ENCODE assay signal across 9 mouse cellular contexts in genomic region chr10:121435546-121436257, GRCm38 (mm10). TPM values are rescaled to one million over a fixed set of nuclear protein-coding genes. Genes with fewer than 3 reads are reported as not detected.
DNase-seq lines count a peak whose midpoint lies in the region; ATAC-seq lines count a peak whose summit lies in the region.
"Had no signal": no experiment of that assay in that cellular context is flagged by ENCODE, and none has a peak within 500 bp of the region (broad histone marks: within the 10 kb centered on the region; RNA-seq: fewer than 3 reads in every experiment).

No protein-coding gene starts in this region.

- DNase-seq in hindbrain, embryonic 10.5 days (ENCODE audit: low spot score): no peak
- peak; percentile 70 for DNase-seq in adrenal gland, postnatal 14 days
- DNase-seq in layer of hippocampus, postnatal 25 days (ENCODE audit: extremely low spot score in 1 of 2, low spot score in 1 of 2): no peak
- DNase-seq in thymus, postnatal 0 days (ENCODE audit: low spot score): no peak
- DNase-seq in spleen, postnatal 14 days (ENCODE audit: low spot score in 2 of 2): no peak
- DNase-seq: left cerebral cortex, postnatal 4 days had no signal

- 0 out of 2 replicates have a peak, but pooled peaks cover 4% of the 10 kb centered on the region for H3K27me3 ChIP-seq in hindbrain, embryonic 10.5 days (ENCODE audit: insufficient read depth, poor library complexity, severe bottlenecking)
- no peaks in the 10 kb centered on the region for H3K27me3 ChIP-seq in hindbrain, embryonic 13.5 days
- H3K27me3 ChIP-seq in intestine, embryonic 15.5 days (replicated peaks): no peaks in the 10 kb centered on the region
- H3K27me3 ChIP-seq in liver, embryonic 12.5 days (replicated peaks): no peaks in the 10 kb centered on the region

- no peaks in the 10 kb centered on the region for H3K9me3 ChIP-seq in hindbrain, embryonic 10.5 days
- H3K9me3 ChIP-seq in hindbrain, embryonic 13.5 days: no peaks in the 10 kb centered on the region
- no peaks in the 10 kb centered on the region for H3K9me3 ChIP-seq in intestine, embryonic 15.5 days
- no peaks in the 10 kb centered on the region for H3K9me3 ChIP-seq in liver, embryonic 12.5 days (replicated peaks)

- H3K4me3 ChIP-seq in hindbrain, embryonic 10.5 days: no peak overlapping the region
- no peak overlapping the region for H3K4me3 ChIP-seq in hindbrain, embryonic 13.5 days
- H3K4me3 ChIP-seq in intestine, embryonic 15.5 days (replicated peaks): 0 out of 2 replicates have a peak overlapping the region, but pooled peaks have one; percentile 6
- H3K4me3 ChIP-seq in liver, embryonic 12.5 days: no peak overlapping the region

- peak overlapping the region; percentile 54 for H3K27ac ChIP-seq in hindbrain, embryonic 10.5 days
- H3K27ac ChIP-seq in hindbrain, embryonic 13.5 days: no peak overlapping the region
- H3K27ac ChIP-seq in intestine, embryonic 15.5 days: no peak overlapping the region
- peak overlapping the region; percentile 54 for H3K27ac ChIP-seq in liver, embryonic 12.5 days

- H3K36me3 ChIP-seq in hindbrain, embryonic 10.5 days: no peaks in the 10 kb centered on the region
- H3K36me3 ChIP-seq in hindbrain, embryonic 13.5 days: no peaks in the 10 kb centered on the region
- no peaks in the 10 kb centered on the region for H3K36me3 ChIP-seq in intestine, embryonic 15.5 days
- no peaks in the 10 kb centered on the region for H3K36me3 ChIP-seq in liver, embryonic 12.5 days

- ATAC-seq in hindbrain, embryonic 13.5 days (ENCODE audit: low FRiP score): no peak
- ATAC-seq in intestine, embryonic 15.5 days: no peak
- ATAC-seq in liver, embryonic 12.5 days: no peak

- H3K9ac ChIP-seq in hindbrain, embryonic 13.5 days: no peak overlapping the region
- no peak overlapping the region for H3K9ac ChIP-seq in intestine, embryonic 15.5 days
- H3K9ac ChIP-seq in liver, embryonic 12.5 days: no peak overlapping the region

- no peak overlapping the region for H3K4me2 ChIP-seq in hindbrain, embryonic 13.5 days
- peak overlapping the region; percentile 39 for H3K4me2 ChIP-seq in intestine, embryonic 15.5 days (replicated peaks)
- peak overlapping the region; percentile 4; the same call in 1 of the 2 replicates for H3K4me2 ChIP-seq in liver, embryonic 12.5 days

- WGBS in hindbrain, embryonic 10.5 days: 63% methylated on average over 28 of the region's 28 CpGs
- 72% methylated on average over 28 of the region's 28 CpGs for WGBS in hindbrain, embryonic 13.5 days
- WGBS in intestine, embryonic 15.5 days: 38% methylated on average over 28 of the region's 28 CpGs
- 70% methylated on average over 28 of the region's 28 CpGs for WGBS in liver, embryonic 12.5 days (ENCODE audit: insufficient replicate concordance)

- peaks cover 69% of the 10 kb centered on the region for H3K4me1 ChIP-seq in hindbrain, embryonic 10.5 days (replicated peaks)
- peaks cover 22% of the 10 kb centered on the region for H3K4me1 ChIP-seq in hindbrain, embryonic 13.5 days (replicated peaks)
- peaks cover 74% of the 10 kb centered on the region for H3K4me1 ChIP-seq in intestine, embryonic 15.5 days (replicated peaks)
- H3K4me1 ChIP-seq in liver, embryonic 12.5 days: peaks cover 68% of the 10 kb centered on the region

RNA-seq across cellular contexts. Expression of gene Rassf3, which starts 40.4 kb away (rescaled TPM):
- 8.0 and 11.4 TPM in 2 replicates for polyA plus RNA-seq in hindbrain, embryonic 10.5 days (2016; fragmentation: Nextera tagmentation; extraction: Ambion mirVana)
- polyA plus RNA-seq in hindbrain, embryonic 13.5 days (2015; fragmentation: Nextera tagmentation; extraction: Ambion mirVana): 5.2 and 5.3 TPM in 2 replicates
- total RNA-seq in adrenal gland, postnatal 14 days (2021): 40.1 and 41.1 TPM in 2 replicates
- polyA plus RNA-seq in intestine, embryonic 15.5 days (2015; fragmentation: Nextera tagmentation; extraction: Ambion mirVana): 23.5 and 26.0 TPM in 2 replicates
- polyA plus RNA-seq in liver, embryonic 12.5 days (2016; fragmentation: Nextera tagmentation; extraction: Ambion mirVana): 12.3 and 12.8 TPM in 2 replicates
- 10 to 100 TPM in 1 of 2 experiments, 1 to 10 TPM in 1; 7.6 to 10.4 TPM for total RNA-seq in layer of hippocampus, postnatal 25 days (2021)
- polyA plus RNA-seq in thymus, postnatal 0 days (2015; fragmentation: Nextera tagmentation; extraction: Ambion mirVana): 6.1 and 6.2 TPM in 2 replicates

Comparison
In these comparisons a context has a peak if more than half of its experiments do, and no peak if none do; other contexts are left out.
1. H3K27ac ChIP-seq: peak in hindbrain, embryonic 10.5 days (single experiment) and liver, embryonic 12.5 days (single experiment); none in hindbrain, embryonic 13.5 days (single experiment) and intestine, embryonic 15.5 days (single experiment).